Mouse (Mus musculus) limb, embryonic 10.5 days (tissue): ENCODE results near the gene Gm37240. TPM values are rescaled to one million over a fixed set of nuclear protein-coding genes. Genes with fewer than 3 reads are reported as not detected.

Experiments
- DNase-seq: peaks from one replicate; pipeline ENCODE4 v3.0.0-alpha.2; 2017; ENCODE audit warnings: low spot score
- H3K27ac ChIP-seq: fragments of 300-500 bp; sonication (generic); 2 replicates; pipeline ENCODE4 v1.5.1; 2016; ENCODE audit warnings: mild to moderate bottlenecking
- H3K27me3 ChIP-seq: fragments of 300-500 bp; sonication (generic); 2 replicates; pipeline ENCODE4 v1.6.1; 2016; ENCODE audit warnings: low read depth, mild to moderate bottlenecking; ENCODE audit not compliant: poor library complexity, severe bottlenecking
- H3K36me3 ChIP-seq: fragments of 300-500 bp; sonication (generic); 2 replicates; pipeline ENCODE4 v1.6.1; 2016; ENCODE audit warnings: mild to moderate bottlenecking, moderate library complexity
- H3K4me1 ChIP-seq: fragments of 300-500 bp; sonication (generic); 2 replicates; pipeline ENCODE4 v1.6.1; 2016
- H3K4me3 ChIP-seq: fragments of 300-500 bp; sonication (generic); 2 replicates; pipeline ENCODE4 v1.5.1; 2016; ENCODE audit warnings: mild to moderate bottlenecking, moderate library complexity
- H3K9me3 ChIP-seq: fragments of 300-500 bp; sonication (generic); replicated peaks from 2 replicates; pipeline ENCODE4 v1.6.1; 2016; ENCODE audit warnings: mild to moderate bottlenecking
- WGBS: fragments of 180-500 bp; shearing (Covaris S2); methylation state at CpG from one replicate; pipeline ENCODE4 v1.1.7; 2016; 5-methylcytosine and 5-hydroxymethylcytosine counted together
- polyA plus RNA-seq: library from polyadenylated mRNA; unstranded; fragments of >200 nt; fragmentation: Nextera tagmentation; extraction: Ambion mirVana; gene quantifications from 2 replicates; pipeline ENCODE4 v1.2.1, GENCODE M21; 2016

The Gm37240 gene
- polyA plus RNA-seq, 1 experiment from 2014 or later = 3.1 TPM

DNA sequence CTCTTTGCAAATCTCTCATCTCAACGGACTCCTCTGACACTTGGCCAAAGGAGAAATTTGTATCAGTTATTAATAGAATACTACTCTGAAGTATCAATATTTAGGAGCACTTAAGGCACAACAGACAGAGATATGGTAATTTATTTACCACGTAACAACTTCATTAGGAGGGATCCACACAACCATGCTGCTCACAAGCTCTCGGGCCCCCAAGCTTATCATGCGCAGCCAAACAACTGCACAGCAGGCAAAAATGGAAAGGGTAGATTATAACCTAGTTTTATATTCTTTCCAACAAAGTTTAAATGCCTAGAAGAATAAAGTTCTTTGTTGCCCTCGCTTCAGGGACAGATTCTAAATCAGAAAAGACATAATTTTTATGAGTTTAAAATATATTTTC is 207.4 kb downstream of the Gm37240 start:
- H3K27ac ChIP-seq = no peak overlapping the region

DNA sequence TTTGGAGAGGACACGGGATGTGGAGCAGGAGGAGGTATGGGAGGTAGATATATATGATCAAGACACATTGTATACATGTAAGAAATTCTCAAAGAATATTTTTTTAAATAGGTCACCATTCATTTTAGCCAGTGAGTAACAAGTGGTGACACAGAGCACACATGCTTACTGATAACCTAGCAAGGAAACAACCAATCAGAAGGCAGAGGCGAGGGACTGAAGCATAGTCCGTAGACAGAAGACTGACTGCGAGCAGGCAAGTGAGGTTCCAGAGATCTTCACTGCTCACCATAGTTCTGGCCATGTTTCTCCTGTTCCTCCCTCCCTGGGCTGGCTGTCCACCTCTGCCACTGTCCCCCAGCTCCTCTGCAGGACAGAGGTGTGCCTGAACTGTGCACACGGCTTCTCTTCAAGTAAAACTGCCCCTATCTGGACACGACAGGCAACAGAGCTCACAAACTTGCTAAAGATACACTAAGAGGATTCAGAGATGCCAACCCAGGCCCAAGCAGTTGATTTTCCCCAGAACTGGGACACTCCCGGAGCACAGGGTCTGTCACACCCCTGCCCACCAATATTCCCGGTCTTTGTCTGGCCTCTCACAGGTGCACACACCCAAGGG is 207.9 kb downstream of the Gm37240 start:
- no peak overlapping the region for H3K4me3 ChIP-seq
- H3K27ac ChIP-seq = no peak overlapping the region
- peaks cover 5% of the 10 kb centered on the region; the same call in 1 of the 2 replicates for H3K4me1 ChIP-seq
- WGBS = 88% methylated on average over 8 of the region's 8 CpGs
- H3K27me3 ChIP-seq = no peaks in the 10 kb centered on the region
- no peaks in the 10 kb centered on the region for H3K36me3 ChIP-seq
- no peaks in the 10 kb centered on the region for H3K9me3 ChIP-seq
- DNase-seq = no peak

More for the DNA sequence above, 207.4 kb downstream of the Gm37240 start:
- H3K36me3 ChIP-seq = no peaks in the 10 kb centered on the region
- H3K27me3 ChIP-seq = no peaks in the 10 kb centered on the region
- no peak for DNase-seq
- no peak overlapping the region for H3K4me3 ChIP-seq
- peaks cover 5% of the 10 kb centered on the region; the same call in 1 of the 2 replicates for H3K4me1 ChIP-seq
- no peaks in the 10 kb centered on the region for H3K9me3 ChIP-seq
- 93% methylated on average over 5 of the region's 5 CpGs for WGBS

DNA sequence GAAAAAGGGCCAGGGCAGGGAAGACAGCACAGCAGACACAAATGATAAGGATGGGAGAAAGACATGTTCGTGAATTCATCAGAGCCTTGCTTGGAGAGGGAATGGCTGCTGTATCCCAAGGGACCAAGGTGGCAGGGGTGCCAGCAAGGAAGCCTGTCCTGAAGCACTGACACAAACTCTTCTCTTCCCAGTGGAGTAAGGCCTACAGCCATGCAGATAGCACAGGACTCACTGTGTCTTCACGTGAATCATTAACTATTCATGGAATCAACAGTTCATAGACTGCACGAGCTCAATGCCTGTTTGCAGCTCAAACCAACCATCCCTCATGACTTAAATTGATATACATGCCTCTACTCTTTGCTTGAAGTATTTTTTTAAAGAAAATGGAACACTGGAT is 209.4 kb downstream of the Gm37240 start:
- Histone ChIP-seq H3K4me1 (peaks cover 5% of the 10 kb centered on the region; the same call in 1 of the 2 replicates), H3K27me3 (no peaks in the 10 kb centered on the region), H3K27ac (no peak overlapping the region), H3K9me3 (no peaks in the 10 kb centered on the region), H3K4me3 (no peak overlapping the region), H3K36me3 (no peaks in the 10 kb centered on the region)
- DNase-seq = no peak
- WGBS = 82% methylated on average over 3 of the region's 3 CpGs

DNA sequence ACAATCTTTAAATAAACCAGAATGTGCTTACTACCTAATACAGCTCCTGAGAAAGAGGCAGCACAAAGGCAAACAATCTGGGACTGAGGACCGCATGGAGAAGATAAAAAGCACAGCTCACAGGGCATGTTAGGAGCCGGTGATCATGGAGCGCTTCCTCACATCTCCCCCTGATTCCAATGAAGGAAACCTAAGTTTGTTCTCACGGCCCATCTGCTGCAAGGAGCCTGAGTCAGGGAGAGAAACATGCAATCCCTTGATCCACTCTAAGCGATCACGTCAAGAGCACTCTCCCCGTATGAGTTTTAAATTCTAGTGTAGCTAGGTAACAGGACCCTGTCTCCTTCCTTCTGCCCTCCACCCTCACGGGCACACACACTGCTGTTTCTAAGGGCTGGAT is 210.2 kb downstream of the Gm37240 start:
- 85% methylated on average over 8 of the region's 8 CpGs for WGBS
- H3K27me3 ChIP-seq = no peaks in the 10 kb centered on the region

DNA sequence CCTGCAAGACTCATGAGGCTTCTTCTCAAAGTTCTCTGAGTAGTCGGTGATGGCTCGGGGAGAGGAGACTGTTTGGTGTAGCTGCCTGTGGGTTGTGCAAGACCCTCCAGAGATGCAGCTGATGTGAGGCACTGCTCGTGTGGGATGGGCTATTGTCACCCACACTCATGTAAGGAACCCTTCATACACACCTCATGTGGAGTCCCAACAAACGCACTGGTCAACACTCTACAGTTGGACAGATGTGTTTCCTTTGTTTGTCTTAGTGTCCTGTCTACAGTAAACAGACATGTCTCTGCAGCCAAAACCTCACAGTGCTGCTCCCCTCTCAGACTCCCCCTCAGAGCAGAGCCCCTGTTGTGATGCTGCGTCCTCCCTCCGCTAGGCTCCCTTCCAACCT is 217.5 kb downstream of the Gm37240 start:
- Histone ChIP-seq H3K36me3 (no peaks in the 10 kb centered on the region), H3K4me1 (no peaks in the 10 kb centered on the region), H3K9me3 (no peaks in the 10 kb centered on the region), H3K4me3 (no peak overlapping the region), H3K27me3 (no peaks in the 10 kb centered on the region), H3K27ac (no peak overlapping the region)
- 88% methylated on average over 6 of the region's 6 CpGs for WGBS
- no peak for DNase-seq

More for the DNA sequence above, 210.2 kb downstream of the Gm37240 start:
- H3K27ac ChIP-seq = no peak overlapping the region
- no peaks in the 10 kb centered on the region for H3K9me3 ChIP-seq
- DNase-seq = no peak
- H3K4me3 ChIP-seq = no peak overlapping the region
- no peaks in the 10 kb centered on the region for H3K36me3 ChIP-seq
- H3K4me1 ChIP-seq = peaks cover 5% of the 10 kb centered on the region; the same call in 1 of the 2 replicates

DNA sequence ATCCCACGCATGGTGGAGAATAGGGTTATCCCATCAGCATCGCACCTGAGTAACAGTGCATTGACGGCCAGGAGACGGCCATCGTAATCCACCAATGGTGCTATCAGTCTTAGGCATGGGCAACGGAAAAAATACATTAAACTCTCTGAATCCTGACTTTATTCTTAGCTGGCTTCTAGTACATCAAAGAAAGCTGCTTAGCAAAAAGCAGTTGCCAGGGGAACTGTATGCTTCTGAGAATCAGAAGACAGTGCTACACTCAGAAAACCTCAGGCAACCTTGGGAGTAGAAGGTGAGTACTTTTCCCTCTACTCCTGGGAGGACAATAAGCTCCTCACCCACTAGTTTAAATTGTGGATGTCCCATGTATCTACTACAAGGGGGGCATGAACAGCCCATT is 219.6 kb downstream of the Gm37240 start:
- Histone ChIP-seq H3K27me3 (no peaks in the 10 kb centered on the region), H3K27ac (no peak overlapping the region), H3K9me3 (no peaks in the 10 kb centered on the region), H3K4me3 (no peak overlapping the region), H3K4me1 (no peaks in the 10 kb centered on the region), H3K36me3 (no peaks in the 10 kb centered on the region)
- DNase-seq = no peak
- 89% methylated on average over 6 of the region's 6 CpGs for WGBS

DNA sequence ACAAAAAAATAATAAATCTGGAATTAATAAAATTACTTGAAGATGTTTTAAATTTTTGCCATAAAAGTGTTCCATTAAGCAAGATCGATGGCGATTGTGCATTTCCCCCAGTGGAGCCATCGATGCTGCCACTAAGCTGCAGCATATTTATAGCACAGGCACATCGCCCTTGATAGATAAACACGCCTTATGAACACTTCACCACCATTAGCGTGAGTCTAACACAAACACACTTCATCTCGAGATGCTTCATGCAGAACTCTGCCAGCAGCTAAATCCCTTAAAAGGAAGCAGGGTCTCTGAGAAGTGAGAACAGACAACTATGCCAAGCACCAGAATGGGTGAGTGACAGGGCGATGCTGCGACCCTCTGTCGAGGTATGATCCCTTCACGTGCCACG is 220.6 kb downstream of the Gm37240 start:
- Histone ChIP-seq H3K27ac (no peak overlapping the region), H3K9me3 (no peaks in the 10 kb centered on the region), H3K4me1 (no peaks in the 10 kb centered on the region), H3K36me3 (no peaks in the 10 kb centered on the region), H3K27me3 (no peaks in the 10 kb centered on the region), H3K4me3 (no peak overlapping the region)
- no peak for DNase-seq
- WGBS = 87% methylated on average over 12 of the region's 12 CpGs

DNA sequence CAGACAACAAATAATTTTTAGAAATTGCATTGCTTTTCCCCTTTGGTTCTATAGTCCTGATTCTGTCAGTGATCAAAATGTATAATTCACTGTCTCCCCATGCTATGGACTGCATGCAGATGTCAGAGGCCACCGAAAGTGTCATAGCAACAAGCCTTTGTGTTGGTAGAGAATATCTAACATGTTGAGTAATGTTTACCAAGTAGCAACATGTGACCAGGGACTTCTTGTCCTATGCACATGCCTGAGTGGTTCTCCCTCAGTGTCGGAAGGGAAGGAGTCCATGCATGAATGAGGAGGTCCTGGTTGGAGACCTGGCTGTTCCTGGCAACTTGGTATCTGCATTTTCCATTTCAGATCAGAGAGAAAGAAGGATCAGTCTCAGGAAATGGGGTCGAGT is 221.2 kb downstream of the Gm37240 start:
- no peak for DNase-seq
- H3K27ac ChIP-seq = no peak overlapping the region
- H3K36me3 ChIP-seq = no peaks in the 10 kb centered on the region
- 86% methylated on average over 3 of the region's 3 CpGs for WGBS
- H3K4me1 ChIP-seq = no peaks in the 10 kb centered on the region
- H3K4me3 ChIP-seq = no peak overlapping the region
- H3K27me3 ChIP-seq = no peaks in the 10 kb centered on the region
- no peaks in the 10 kb centered on the region for H3K9me3 ChIP-seq

DNA sequence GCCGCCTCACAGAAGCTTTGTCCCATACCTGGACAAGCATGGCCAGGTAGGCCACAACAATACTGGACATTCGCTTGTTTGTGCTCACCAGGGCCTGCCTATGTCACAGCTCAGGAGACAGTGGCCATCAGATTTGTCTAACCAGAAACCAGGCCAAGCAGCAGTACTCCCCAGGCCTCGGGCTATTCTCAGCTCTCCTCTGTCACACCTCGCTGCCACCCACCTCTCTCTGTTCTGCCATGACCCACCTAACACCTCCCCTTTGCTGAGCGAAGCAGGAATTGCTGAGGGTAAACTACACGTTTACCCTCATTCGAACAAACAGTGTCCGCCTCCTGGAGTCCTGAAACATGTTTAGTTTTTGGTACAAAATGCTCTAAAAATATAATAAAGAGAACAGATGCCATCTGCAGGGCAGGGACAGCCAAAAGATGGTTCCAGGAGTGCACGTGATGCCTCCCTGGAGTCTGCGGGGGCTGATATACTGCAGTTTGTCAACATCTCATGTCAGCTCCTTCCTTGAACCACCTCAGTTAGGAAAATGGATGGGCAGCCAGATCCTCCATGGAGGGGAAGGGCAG is 222.6 kb downstream of the Gm37240 start:
- 80% methylated on average over 10 of the region's 10 CpGs for WGBS
- H3K9me3 ChIP-seq = no peaks in the 10 kb centered on the region
- no peak overlapping the region for H3K27ac ChIP-seq
- DNase-seq = no peak
- H3K4me1 ChIP-seq = no peaks in the 10 kb centered on the region
- H3K27me3 ChIP-seq = no peaks in the 10 kb centered on the region
- H3K4me3 ChIP-seq = no peak overlapping the region
- H3K36me3 ChIP-seq = no peaks in the 10 kb centered on the region

DNA sequence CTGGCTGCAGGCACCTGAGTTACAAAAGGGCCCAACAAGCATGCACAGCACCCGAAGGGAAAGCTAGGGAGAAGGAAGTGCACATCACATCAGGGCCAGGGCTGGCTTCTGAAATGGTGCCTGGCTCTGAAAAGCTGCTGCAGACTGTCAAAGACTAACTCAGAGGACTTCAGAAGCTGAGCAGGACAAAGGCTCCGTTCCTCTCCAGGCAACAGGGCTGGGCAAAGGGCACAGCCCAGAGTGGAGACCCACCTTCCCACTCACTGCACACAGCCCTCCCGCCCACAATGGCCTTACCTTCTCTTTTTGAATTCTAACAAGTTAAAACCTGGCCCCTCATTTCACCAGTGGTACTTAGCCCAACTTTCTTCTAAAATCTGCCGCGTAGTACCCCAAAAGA is 223.5 kb downstream of the Gm37240 start:
- H3K36me3 ChIP-seq = no peaks in the 10 kb centered on the region
- WGBS = 85% methylated on average over 5 of the region's 5 CpGs
- no peak for DNase-seq
- no peaks in the 10 kb centered on the region for H3K27me3 ChIP-seq
- H3K4me3 ChIP-seq = no peak overlapping the region
- no peaks in the 10 kb centered on the region for H3K9me3 ChIP-seq
- no peaks in the 10 kb centered on the region for H3K4me1 ChIP-seq
- no peak overlapping the region for H3K27ac ChIP-seq

DNA sequence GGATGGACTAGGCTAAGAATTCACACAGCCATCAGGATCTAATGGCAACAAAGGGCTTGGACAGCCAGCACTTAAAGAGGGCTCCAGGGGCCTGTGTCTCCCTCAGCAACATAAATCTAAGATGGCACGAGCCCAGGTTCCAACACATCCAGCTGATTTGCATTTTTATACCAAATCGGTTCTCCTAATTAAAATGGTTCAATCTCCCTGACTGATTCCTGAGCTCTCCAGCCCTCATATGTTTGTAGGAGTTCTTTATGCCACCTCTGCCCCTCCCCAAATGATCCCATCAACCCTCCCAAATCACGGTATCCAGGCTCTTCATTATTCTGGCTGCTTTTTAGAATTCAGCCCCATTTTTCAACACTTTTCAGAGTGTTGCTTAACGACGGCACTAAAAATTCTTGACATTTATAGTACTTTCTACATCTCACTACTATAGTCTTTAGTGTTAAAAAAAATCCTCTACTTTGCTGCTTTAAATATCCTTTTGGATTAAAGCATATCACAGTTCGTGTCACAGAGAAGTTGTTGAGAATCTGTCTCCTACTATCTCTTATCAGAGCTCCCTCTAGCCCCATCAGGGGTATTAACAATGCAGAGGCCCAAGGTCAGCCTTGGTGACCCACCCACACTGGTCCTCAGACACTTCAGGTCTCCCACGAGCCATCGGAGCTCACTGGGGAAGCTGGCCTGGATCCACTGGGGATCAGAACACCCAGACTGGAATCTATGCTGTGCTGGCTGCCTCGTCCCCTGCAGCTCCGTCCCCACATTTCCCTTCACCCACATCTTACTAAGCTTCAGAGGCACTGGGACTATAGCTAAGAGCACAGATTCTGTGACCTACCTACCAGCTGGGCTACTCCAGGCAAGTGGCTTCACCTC is 225.1 kb downstream of the Gm37240 start:
- DNase-seq = no peak
- 77% methylated on average over 10 of the region's 10 CpGs for WGBS
- H3K27ac ChIP-seq = no peak overlapping the region

DNA sequence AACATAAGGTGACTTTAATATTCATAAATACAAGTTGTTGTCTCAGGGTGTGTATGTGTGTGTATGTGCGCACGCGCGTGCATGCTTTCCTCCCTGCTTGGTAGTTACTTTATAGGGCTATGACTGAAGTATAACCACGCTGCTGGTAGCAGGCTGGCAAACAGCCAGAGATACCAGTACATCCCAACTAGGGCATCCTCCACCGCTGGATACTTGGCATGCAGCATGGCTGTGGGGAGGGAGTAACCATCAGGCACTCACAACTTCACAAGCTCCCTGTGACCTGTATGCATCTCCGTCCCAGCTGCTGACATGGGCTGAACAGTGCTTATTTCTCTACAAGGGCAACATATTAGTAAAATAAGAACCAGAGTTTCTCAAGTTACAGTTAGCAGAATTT is 227.6 kb downstream of the Gm37240 start:
- no peak for DNase-seq

More for the DNA sequence above, 225.1 kb downstream of the Gm37240 start:
- Histone ChIP-seq H3K4me1 (0 out of 2 replicates have a peak, but pooled peaks cover 2% of the 10 kb centered on the region), H3K9me3 (no peaks in the 10 kb centered on the region), H3K4me3 (no peak overlapping the region), H3K36me3 (no peaks in the 10 kb centered on the region), H3K27me3 (no peaks in the 10 kb centered on the region)

DNA sequence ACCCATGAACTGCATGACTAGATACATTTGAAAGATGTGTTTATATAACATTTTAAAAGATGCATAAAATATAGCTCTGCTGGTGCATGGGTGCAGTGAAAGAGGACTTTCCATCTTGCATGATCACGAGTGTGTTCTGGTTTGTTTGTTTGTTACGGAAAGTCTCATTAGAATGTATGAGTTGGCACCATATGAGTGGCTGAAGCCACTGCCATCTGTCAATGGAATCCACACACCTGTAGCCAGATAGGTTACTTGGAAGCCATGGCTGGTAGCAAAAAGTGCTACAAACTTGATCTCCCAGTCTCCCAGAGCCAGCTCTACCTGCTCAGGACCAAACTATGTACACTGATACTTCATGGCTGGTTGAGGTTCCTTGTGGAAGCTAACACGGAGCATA is 231.8 kb downstream of the Gm37240 start:
- 95% methylated on average over 3 of the region's 3 CpGs for WGBS
- Histone ChIP-seq H3K36me3 (0 out of 2 replicates have a peak, but pooled peaks cover 8% of the 10 kb centered on the region), H3K27ac (no peak overlapping the region), H3K4me3 (no peak overlapping the region), H3K4me1 (peaks cover 8% of the 10 kb centered on the region; the same call in 1 of the 2 replicates), H3K9me3 (no peaks in the 10 kb centered on the region), H3K27me3 (no peaks in the 10 kb centered on the region)
- no peak for DNase-seq

More for the DNA sequence above, 227.6 kb downstream of the Gm37240 start:
- H3K27ac ChIP-seq = no peak overlapping the region
- 0 out of 2 replicates have a peak, but pooled peaks cover 2% of the 10 kb centered on the region for H3K36me3 ChIP-seq
- no peaks in the 10 kb centered on the region for H3K27me3 ChIP-seq
- no peaks in the 10 kb centered on the region for H3K9me3 ChIP-seq
- no peak overlapping the region for H3K4me3 ChIP-seq
- peaks cover 8% of the 10 kb centered on the region; the same call in 1 of the 2 replicates for H3K4me1 ChIP-seq
- 92% methylated on average over 7 of the region's 7 CpGs for WGBS
